Mouse (Mus musculus): ENCODE measurements around the gene Tnfrsf1a. TPM values are rescaled to one million over a fixed set of nuclear protein-coding genes. Genes with fewer than 3 reads are reported as not detected.

Gene Tnfrsf1a
- polyA plus RNA-seq, 1 experiment, result 11.8 TPM

GRCm38 (mm10) chr6:125356264-125356663 lies 7.1 kb downstream of the Tnfrsf1a start:
- 75% methylated on average over 8 of the region's 8 CpGs for WGBS
- TF ChIP-seq CTCF (IDR thresholded peaks at IDR 0.05; ENCODE audit: borderline replicate concordance, insufficient read depth, low read depth, low read length) (no peak), POLR2A (IDR thresholded peaks at IDR 0.05; ENCODE audit: borderline replicate concordance, insufficient read depth, low read length) (no peak)
- no peaks in the 10 kb centered on the region for H3K27me3 ChIP-seq (ENCODE audit: control insufficient read depth, insufficient read depth, low read length)

GRCm38 (mm10) chr6:125357334-125357733 lies 8.2 kb downstream of the Tnfrsf1a start:
- WGBS, result 90% methylated on average over 15 of the region's 15 CpGs
- H3K4me3 ChIP-seq (replicated peaks; ENCODE audit: insufficient read depth, low read depth, low read length), result no peak overlapping the region

More at GRCm38 (mm10) chr6:125356264-125356663, 7.1 kb downstream of the Tnfrsf1a start:
- Histone ChIP-seq H3K27ac (ENCODE audit: insufficient read depth, low read length) (no peak overlapping the region), H3K4me3 (replicated peaks; ENCODE audit: insufficient read depth, low read depth, low read length) (no peak overlapping the region), H3K4me1 (ENCODE audit: control insufficient read depth, insufficient read depth, low read length) (peaks cover 7% of the 10 kb centered on the region)
- DNase-seq, result no peak

GRCm38 (mm10) chr6:125359999-125360398 lies 10.8 kb downstream of the Tnfrsf1a start:
- TF ChIP-seq CTCF (IDR thresholded peaks at IDR 0.05; ENCODE audit: borderline replicate concordance, insufficient read depth, low read depth, low read length) (no peak), POLR2A (IDR thresholded peaks at IDR 0.05; ENCODE audit: borderline replicate concordance, insufficient read depth, low read length) (no peak)
- Histone ChIP-seq H3K4me3 (replicated peaks; ENCODE audit: insufficient read depth, low read depth, low read length) (no peak overlapping the region), H3K27me3 (ENCODE audit: control insufficient read depth, insufficient read depth, low read length) (peaks cover 2% of the 10 kb centered on the region; the same call in 1 of the 2 replicates), H3K27ac (ENCODE audit: insufficient read depth, low read length) (no peak overlapping the region), H3K4me1 (ENCODE audit: control insufficient read depth, insufficient read depth, low read length) (peaks cover 4% of the 10 kb centered on the region)
- no peak for DNase-seq
- WGBS, result 60% methylated on average over 9 of the region's 9 CpGs

More at GRCm38 (mm10) chr6:125357334-125357733, 8.2 kb downstream of the Tnfrsf1a start:
- Histone ChIP-seq H3K4me1 (ENCODE audit: control insufficient read depth, insufficient read depth, low read length) (peaks cover 7% of the 10 kb centered on the region), H3K27me3 (ENCODE audit: control insufficient read depth, insufficient read depth, low read length) (no peaks in the 10 kb centered on the region), H3K27ac (ENCODE audit: insufficient read depth, low read length) (no peak overlapping the region)
- no peak for DNase-seq
- no peak for TF ChIP-seq POLR2A (IDR thresholded peaks at IDR 0.05; ENCODE audit: borderline replicate concordance, insufficient read depth, low read length)
- TF ChIP-seq CTCF (IDR thresholded peaks at IDR 0.05; ENCODE audit: borderline replicate concordance, insufficient read depth, low read depth, low read length), result no peak

- Histone ChIP-seq H3K4me1 (ENCODE audit: control insufficient read depth, insufficient read depth, low read length) (no peaks in the 10 kb centered on the region), H3K4me3 (replicated peaks; ENCODE audit: insufficient read depth, low read depth, low read length) (no peak overlapping the region), H3K27me3 (ENCODE audit: control insufficient read depth, insufficient read depth, low read length) (peaks cover 2% of the 10 kb centered on the region; the same call in 1 of the 2 replicates), H3K27ac (ENCODE audit: insufficient read depth, low read length) (no peak overlapping the region)
- DNase-seq, result no peak
- no peak for TF ChIP-seq POLR2A (IDR thresholded peaks at IDR 0.05; ENCODE audit: borderline replicate concordance, insufficient read depth, low read length)
- TF ChIP-seq CTCF (IDR thresholded peaks at IDR 0.05; ENCODE audit: borderline replicate concordance, insufficient read depth, low read depth, low read length), result no peak
- 77% methylated on average over 9 of the region's 9 CpGs for WGBS
Observed at GRCm38 (mm10) chr6:125360846-125361245, 11.7 kb downstream of the Tnfrsf1a start.

GRCm38 (mm10) chr6:125361467-125362291 lies 12.5 kb downstream of the Tnfrsf1a start:
- no peaks in the 10 kb centered on the region for H3K4me1 ChIP-seq (ENCODE audit: control insufficient read depth, insufficient read depth, low read length)
- H3K27ac ChIP-seq (ENCODE audit: insufficient read depth, low read length), result no peak overlapping the region
- WGBS, result 5% methylated on average over 38 of the region's 38 CpGs
- H3K4me3 ChIP-seq (replicated peaks; ENCODE audit: insufficient read depth, low read depth, low read length), result no peak overlapping the region
- peaks cover 2% of the 10 kb centered on the region; the same call in 1 of the 2 replicates for H3K27me3 ChIP-seq (ENCODE audit: control insufficient read depth, insufficient read depth, low read length)
- no peak for DNase-seq
- TF ChIP-seq CTCF (IDR thresholded peaks at IDR 0.05; ENCODE audit: borderline replicate concordance, insufficient read depth, low read depth, low read length) (no peak), POLR2A (IDR thresholded peaks at IDR 0.05; ENCODE audit: borderline replicate concordance, insufficient read depth, low read length) (no peak)

- H3K27ac ChIP-seq (ENCODE audit: insufficient read depth, low read length), result no peak overlapping the region
- peaks cover 2% of the 10 kb centered on the region; the same call in 1 of the 2 replicates for H3K27me3 ChIP-seq (ENCODE audit: control insufficient read depth, insufficient read depth, low read length)
- WGBS, result 28% methylated on average over 15 of the region's 15 CpGs
- H3K4me3 ChIP-seq (replicated peaks; ENCODE audit: insufficient read depth, low read depth, low read length), result no peak overlapping the region
- TF ChIP-seq CTCF (IDR thresholded peaks at IDR 0.05; ENCODE audit: borderline replicate concordance, insufficient read depth, low read depth, low read length) (no peak), POLR2A (IDR thresholded peaks at IDR 0.05; ENCODE audit: borderline replicate concordance, insufficient read depth, low read length) (no peak)
- DNase-seq, result no peak
- H3K4me1 ChIP-seq (ENCODE audit: control insufficient read depth, insufficient read depth, low read length), result no peaks in the 10 kb centered on the region
Observed at GRCm38 (mm10) chr6:125363021-125363420, 13.9 kb downstream of the Tnfrsf1a start.

GRCm38 (mm10) chr6:125363451-125364242 lies 14.5 kb downstream of the Tnfrsf1a start:
- no peak for TF ChIP-seq POLR2A (IDR thresholded peaks at IDR 0.05; ENCODE audit: borderline replicate concordance, insufficient read depth, low read length)
- no peak for TF ChIP-seq CTCF (IDR thresholded peaks at IDR 0.05; ENCODE audit: borderline replicate concordance, insufficient read depth, low read depth, low read length)
- DNase-seq, result no peak
- 16% methylated on average over 23 of the region's 23 CpGs for WGBS
- no peak overlapping the region for H3K27ac ChIP-seq (ENCODE audit: insufficient read depth, low read length)
- H3K4me3 ChIP-seq (replicated peaks; ENCODE audit: insufficient read depth, low read depth, low read length), result no peak overlapping the region
- H3K27me3 ChIP-seq (ENCODE audit: control insufficient read depth, insufficient read depth, low read length), result peaks cover 2% of the 10 kb centered on the region; the same call in 1 of the 2 replicates
- H3K4me1 ChIP-seq (ENCODE audit: control insufficient read depth, insufficient read depth, low read length), result no peaks in the 10 kb centered on the region
